Mouse (Mus musculus): ENCODE results near the gene 4930404H24Rik. TPM values are rescaled to one million over a fixed set of nuclear protein-coding genes. Genes with fewer than 3 reads are reported as not detected.
A peak's percentile ranks its signal among the peaks of the same experiment; 100 is the strongest.

The 4930404H24Rik gene
- polyA plus RNA-seq, 2 experiments: not detected

DNA sequence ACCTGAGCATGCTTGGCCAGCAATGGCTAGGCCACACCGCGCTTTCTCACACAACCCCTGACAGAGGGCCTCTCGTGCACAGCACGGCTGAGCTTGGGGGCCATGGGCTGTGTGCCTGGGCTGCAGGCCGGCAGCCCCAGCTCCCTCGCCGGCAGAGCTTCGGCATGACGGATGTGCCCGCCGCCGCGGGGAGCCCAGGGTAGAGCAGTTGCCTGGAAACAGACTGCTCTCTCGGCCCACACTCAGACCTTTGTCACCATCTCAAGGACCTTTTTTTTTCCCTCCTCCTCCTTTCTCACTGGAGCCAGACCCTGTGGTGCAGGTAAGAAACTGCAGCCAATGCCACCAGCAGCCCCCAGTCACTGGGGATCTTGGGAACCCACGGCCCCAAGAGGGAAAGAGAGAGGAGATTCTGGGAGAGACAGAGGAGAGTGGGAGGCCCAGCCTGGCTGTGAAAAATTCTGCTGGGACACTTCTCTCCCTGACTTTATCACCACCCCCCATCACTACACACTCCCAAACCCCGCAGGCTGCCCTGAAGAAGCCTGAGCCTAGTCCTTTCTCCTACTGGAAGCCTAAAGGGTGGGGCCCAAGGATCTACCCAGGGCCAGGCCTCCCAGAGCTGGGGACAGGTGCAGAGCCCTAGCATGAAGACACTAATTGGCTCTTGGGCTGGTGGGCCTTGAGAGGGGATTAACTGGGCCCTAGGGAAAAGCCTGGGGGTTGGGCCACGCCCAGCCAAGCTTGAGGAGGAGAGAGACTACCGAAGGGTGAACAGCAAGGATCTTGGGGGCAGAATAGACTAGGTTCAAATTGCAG lies 16.8 kb downstream of the 4930404H24Rik start:
- Histone ChIP-seq H3K9ac (replicated peaks) (0 out of 2 replicates have a peak overlapping the region, but pooled peaks have one; percentile 2), H3K4me1 (replicated peaks; ENCODE audit: control insufficient read depth in 2 of 2, insufficient read depth in 2 of 2, low read length in 1 of 2) (peaks cover 18 to 22% of the 10 kb centered on the region in 2 experiments), H3K27me3 (ENCODE audit: control insufficient read depth, insufficient read depth, low read length) (no peaks in the 10 kb centered on the region), H3K36me3 (replicated peaks; ENCODE audit: control insufficient read depth, insufficient read depth, low read depth) (no peaks in the 10 kb centered on the region), H3K27ac (peak overlapping the region; percentile 5), H3K9me3 (ENCODE audit: control insufficient read depth, low read length) (no peaks in the 10 kb centered on the region), H3K4me3 (ENCODE audit: insufficient read depth in 1 of 2, low read depth in 2 of 2, low read length in 2 of 2) (no peak overlapping the region), H3K4me2 (ENCODE audit: low read depth) (peak overlapping the region; percentile 12)
- ATAC-seq (ENCODE audit: insufficient read depth) (peak; percentile 51; the same call in 1 of the 2 replicates), DNase-seq (ENCODE audit: low read depth in 3 of 3, low spot score in 3 of 3) (no peak)
- no peak for TF ChIP-seq EP300 (IDR thresholded peaks at IDR 0.05; ENCODE audit: low read depth)
- no peak for TF ChIP-seq CTCF (IDR thresholded peaks at IDR 0.05; ENCODE audit: low read depth)
- 34% methylated on average over 18 of the region's 18 CpGs for WGBS (ENCODE audit: insufficient replicate concordance)

DNA sequence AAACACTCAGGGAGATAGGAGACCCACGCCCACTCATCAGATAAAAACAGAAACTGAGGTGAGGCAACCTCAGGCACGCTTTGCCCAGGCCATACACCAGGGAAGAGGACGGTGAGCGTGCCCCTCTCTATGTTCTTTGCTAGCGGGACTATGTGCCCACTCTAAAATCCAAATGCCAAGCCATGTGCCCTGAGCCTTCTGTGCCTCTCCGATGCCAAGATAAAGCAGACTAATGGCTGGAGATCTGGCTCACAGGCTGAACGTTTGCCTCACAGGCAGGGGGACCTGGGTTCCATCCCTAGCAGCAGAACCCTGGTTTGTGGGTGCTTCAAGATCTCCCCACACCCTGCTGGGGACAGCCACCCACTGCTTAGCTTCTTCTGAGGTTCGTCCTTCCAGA lies 17.5 kb downstream of the 4930404H24Rik start:
- WGBS (ENCODE audit: insufficient replicate concordance): 46% methylated on average over 8 of the region's 8 CpGs
- ATAC-seq (ENCODE audit: insufficient read depth) (no peak), DNase-seq (ENCODE audit: low read depth in 3 of 3, low spot score in 3 of 3) (no peak)
- Histone ChIP-seq H3K4me2 (ENCODE audit: low read depth) (peak overlapping the region; percentile 12), H3K9me3 (ENCODE audit: control insufficient read depth, low read length) (no peaks in the 10 kb centered on the region), H3K36me3 (replicated peaks; ENCODE audit: control insufficient read depth, insufficient read depth, low read depth) (no peaks in the 10 kb centered on the region), H3K9ac (replicated peaks) (0 out of 2 replicates have a peak overlapping the region, but pooled peaks have one; percentile 0), H3K27me3 (ENCODE audit: control insufficient read depth, insufficient read depth, low read length) (no peaks in the 10 kb centered on the region), H3K4me3 (ENCODE audit: insufficient read depth in 1 of 2, low read depth in 2 of 2, low read length in 2 of 2) (no peak overlapping the region), H3K4me1 (replicated peaks; ENCODE audit: control insufficient read depth in 2 of 2, insufficient read depth in 2 of 2, low read length in 1 of 2) (peaks cover 18 to 23% of the 10 kb centered on the region in 2 experiments), H3K27ac (no peak overlapping the region)
- TF ChIP-seq CTCF (IDR thresholded peaks at IDR 0.05; ENCODE audit: low read depth): no peak
- TF ChIP-seq EP300 (IDR thresholded peaks at IDR 0.05; ENCODE audit: low read depth): no peak

DNA sequence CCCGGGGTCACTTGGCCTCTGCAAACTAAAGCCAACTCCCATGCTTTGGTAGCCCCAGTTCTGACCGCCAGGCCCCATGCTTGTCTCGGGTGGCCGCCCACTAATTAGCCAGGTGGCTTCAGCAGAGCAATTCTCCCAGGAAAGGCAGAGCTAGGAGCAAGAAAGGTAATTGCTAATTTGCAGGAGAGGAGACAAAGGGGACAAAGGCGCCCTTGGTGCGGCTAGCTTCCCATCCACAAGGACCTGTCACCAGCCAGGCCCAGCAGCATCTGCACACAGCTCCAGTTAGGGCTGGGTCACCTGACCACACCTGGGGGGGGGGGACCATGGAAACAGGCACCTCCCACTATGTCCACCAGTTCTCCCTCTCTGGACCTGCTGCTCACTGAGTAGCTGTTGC lies 19.0 kb downstream of the 4930404H24Rik start:
- TF ChIP-seq CTCF (IDR thresholded peaks at IDR 0.05; ENCODE audit: low read depth) (no peak), EP300 (IDR thresholded peaks at IDR 0.05; ENCODE audit: low read depth) (no peak)
- no peaks in the 10 kb centered on the region for H3K9me3 ChIP-seq (ENCODE audit: control insufficient read depth, low read length)
- WGBS (ENCODE audit: insufficient replicate concordance): 81% methylated on average over 6 of the region's 6 CpGs
- no peak overlapping the region for H3K27ac ChIP-seq
- no peak overlapping the region for H3K4me3 ChIP-seq (ENCODE audit: insufficient read depth in 1 of 2, low read depth in 2 of 2, low read length in 2 of 2)
- H3K9ac ChIP-seq (replicated peaks): no peak overlapping the region
- no peak for DNase-seq (ENCODE audit: low read depth in 3 of 3, low spot score in 3 of 3)
- H3K27me3 ChIP-seq (ENCODE audit: control insufficient read depth, insufficient read depth, low read length): no peaks in the 10 kb centered on the region
- H3K4me2 ChIP-seq (ENCODE audit: low read depth): no peak overlapping the region
- H3K4me1 ChIP-seq (replicated peaks; ENCODE audit: control insufficient read depth in 2 of 2, insufficient read depth in 2 of 2, low read length in 1 of 2): peaks cover 15 to 19% of the 10 kb centered on the region in 2 experiments
- no peak for ATAC-seq (ENCODE audit: insufficient read depth)
- H3K36me3 ChIP-seq (replicated peaks; ENCODE audit: control insufficient read depth, insufficient read depth, low read depth): no peaks in the 10 kb centered on the region

DNA sequence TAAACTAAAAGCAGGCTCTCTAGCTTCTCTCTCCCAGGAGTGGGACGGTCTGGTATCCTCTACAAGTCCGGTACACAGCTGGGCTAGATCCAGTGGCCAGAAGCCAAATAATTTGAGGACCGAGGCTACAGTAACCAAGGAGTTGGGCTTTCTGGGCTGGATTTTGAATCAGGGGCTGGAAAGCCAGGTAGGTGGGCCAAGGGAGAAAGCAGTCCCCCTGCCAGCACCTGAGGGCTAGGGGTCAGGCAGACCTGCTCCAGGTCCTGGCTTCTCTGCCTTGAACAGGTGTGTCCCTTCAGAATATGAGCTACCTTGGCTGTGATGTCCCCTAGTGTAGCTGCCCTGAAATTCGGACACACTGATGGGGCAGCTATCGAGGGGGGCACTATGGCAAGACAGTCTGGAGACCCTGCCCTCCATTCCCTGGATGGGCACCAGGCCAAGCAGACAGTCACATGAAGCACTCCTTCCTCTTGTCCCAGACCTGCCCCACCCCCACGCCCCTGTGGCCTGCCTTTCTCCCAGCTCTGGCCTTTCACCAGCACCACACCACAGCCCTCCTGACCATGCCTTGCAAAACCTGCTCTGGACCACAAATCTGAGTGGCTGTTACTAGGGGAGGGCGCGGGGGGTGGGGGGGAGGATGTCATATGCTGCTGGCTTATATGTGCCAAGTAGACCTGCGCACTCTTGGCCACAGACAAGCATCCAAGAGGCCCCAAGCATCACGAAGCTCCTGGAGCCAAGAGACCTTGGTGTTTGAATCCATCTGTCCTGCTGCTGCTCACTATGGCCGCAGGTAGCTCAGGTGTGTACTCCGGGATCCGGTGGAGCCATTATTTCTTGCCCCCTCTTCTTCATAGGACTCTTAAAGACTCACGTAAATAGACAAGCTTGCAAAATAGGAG lies 20.1 kb downstream of the 4930404H24Rik start:
- H3K9me3 ChIP-seq (ENCODE audit: control insufficient read depth, low read length): no peaks in the 10 kb centered on the region
- WGBS (ENCODE audit: insufficient replicate concordance): 80% methylated on average over 14 of the region's 14 CpGs
- no peaks in the 10 kb centered on the region for H3K27me3 ChIP-seq (ENCODE audit: control insufficient read depth, insufficient read depth, low read length)
- no peak overlapping the region for H3K4me2 ChIP-seq (ENCODE audit: low read depth)
- H3K4me3 ChIP-seq (ENCODE audit: insufficient read depth in 1 of 2, low read depth in 2 of 2, low read length in 2 of 2): no peak overlapping the region
- H3K36me3 ChIP-seq (replicated peaks; ENCODE audit: control insufficient read depth, insufficient read depth, low read depth): no peaks in the 10 kb centered on the region
- H3K9ac ChIP-seq (replicated peaks): no peak overlapping the region
- ATAC-seq (ENCODE audit: insufficient read depth): no peak
- H3K27ac ChIP-seq: no peak overlapping the region
- DNase-seq (ENCODE audit: low read depth in 3 of 3, low spot score in 3 of 3): no peak
- H3K4me1 ChIP-seq (replicated peaks; ENCODE audit: control insufficient read depth in 2 of 2, insufficient read depth in 2 of 2, low read length in 1 of 2): peaks cover 15 to 22% of the 10 kb centered on the region in 2 experiments
- TF ChIP-seq CTCF (IDR thresholded peaks at IDR 0.05; ENCODE audit: low read depth) (no peak), EP300 (IDR thresholded peaks at IDR 0.05; ENCODE audit: low read depth) (no peak)

DNA sequence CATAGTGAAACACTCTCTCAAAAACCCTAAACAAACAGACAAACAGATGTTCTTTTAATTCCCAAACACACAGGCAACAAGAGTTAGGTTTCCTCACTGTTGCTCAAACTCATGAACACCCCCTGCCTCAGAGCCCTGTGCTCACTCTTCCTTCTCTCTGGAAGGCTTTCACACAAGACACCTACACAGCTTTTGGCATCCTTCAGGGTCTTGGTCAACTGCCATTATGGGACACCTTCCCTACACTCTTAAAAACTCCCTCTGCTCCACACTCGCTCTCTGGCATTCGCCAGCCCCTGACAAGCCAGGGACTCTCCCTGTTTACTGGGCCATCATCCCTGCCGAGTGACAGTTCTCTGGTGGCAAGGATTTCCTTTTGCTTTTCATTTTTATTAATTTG lies 21.4 kb downstream of the 4930404H24Rik start:
- Histone ChIP-seq H3K9ac (replicated peaks) (no peak overlapping the region), H3K36me3 (replicated peaks; ENCODE audit: control insufficient read depth, insufficient read depth, low read depth) (no peaks in the 10 kb centered on the region), H3K27ac (no peak overlapping the region), H3K4me2 (ENCODE audit: low read depth) (no peak overlapping the region), H3K4me3 (ENCODE audit: insufficient read depth in 1 of 2, low read depth in 2 of 2, low read length in 2 of 2) (no peak overlapping the region), H3K9me3 (ENCODE audit: control insufficient read depth, low read length) (no peaks in the 10 kb centered on the region), H3K27me3 (ENCODE audit: control insufficient read depth, insufficient read depth, low read length) (no peaks in the 10 kb centered on the region), H3K4me1 (replicated peaks; ENCODE audit: control insufficient read depth in 2 of 2, insufficient read depth in 2 of 2, low read length in 1 of 2) (peaks cover 14 to 22% of the 10 kb centered on the region in 2 experiments)
- DNase-seq (ENCODE audit: low read depth in 3 of 3, low spot score in 3 of 3) (no peak), ATAC-seq (ENCODE audit: insufficient read depth) (no peak)
- WGBS (ENCODE audit: insufficient replicate concordance): 92% methylated on average over 3 of the region's 3 CpGs
- no peak for TF ChIP-seq EP300 (IDR thresholded peaks at IDR 0.05; ENCODE audit: low read depth)
- no peak for TF ChIP-seq CTCF (IDR thresholded peaks at IDR 0.05; ENCODE audit: low read depth)

All from liver, embryonic 14.5 days (tissue).